Mouse (Mus musculus) ES-E14 (cell line): ENCODE results near the gene Ankrd11. TPM values are rescaled to one million over a fixed set of nuclear protein-coding genes. Genes with fewer than 3 reads are reported as not detected.

Experiments
- DNase-seq: peaks from one replicate; pipeline ENCODE4 v3.0.0-alpha.2; 2013; ENCODE audit warnings: low read depth, low spot score
- H3K27ac ChIP-seq: 2 replicates; pipeline ENCODE4 v1.5.1; 2012; ENCODE audit warnings: low read depth, mild to moderate bottlenecking, low read length, moderate library complexity, mixed read lengths; ENCODE audit not compliant: poor library complexity, insufficient read depth, severe bottlenecking
- H3K36me3 ChIP-seq: 2 replicates; pipeline ENCODE4 v1.6.1; 2012; ENCODE audit warnings: mild to moderate bottlenecking, low read length, moderate library complexity, mixed read lengths; ENCODE audit not compliant: control insufficient read depth, poor library complexity, insufficient read depth, severe bottlenecking
- H3K4me1 ChIP-seq, 2 experiments: fragments of 150-350 bp in 1 of 2; sonication (generic) in 1 of 2; 2 replicates each; pipeline ENCODE4 v1.6.1; 2012; ENCODE audit warnings: low read length in 2 of 2, mild to moderate bottlenecking in 1 of 2, mixed read lengths in 1 of 2; ENCODE audit not compliant: control insufficient read depth in 2 of 2, insufficient read depth in 2 of 2, poor library complexity in 1 of 2
- H3K4me3 ChIP-seq, 2 experiments: fragments of 150-350 bp in 1 of 2; sonication (generic) in 1 of 2; 2 replicates each; pipeline ENCODE4 v1.5.1; 2012; ENCODE audit warnings: low read length in 2 of 2, low read depth in 1 of 2, mild to moderate bottlenecking in 1 of 2, mixed read lengths in 1 of 2; ENCODE audit not compliant: insufficient read depth in 1 of 2, poor library complexity in 1 of 2, severe bottlenecking in 1 of 2
- H3K9ac ChIP-seq: 2 replicates; pipeline ENCODE4 v1.6.1; 2012; ENCODE audit warnings: low read depth, mild to moderate bottlenecking, low read length, mixed read lengths; ENCODE audit not compliant: poor library complexity, insufficient read depth, severe bottlenecking
- H3K9me3 ChIP-seq: fragments of 150-350 bp; sonication (generic); 2 replicates; pipeline ENCODE4 v1.6.1; 2012; ENCODE audit warnings: low read depth, mild to moderate bottlenecking, low read length; ENCODE audit not compliant: control insufficient read depth, insufficient read depth
- CHD2 ChIP-seq: IDR thresholded peaks from 2 replicates; pipeline ENCODE4 v1.6.1; 2014; ENCODE audit warnings: mild to moderate bottlenecking, low read depth, low read length, inconsistent platforms
- HCFC1 ChIP-seq: IDR thresholded peaks from 2 replicates; pipeline ENCODE4 v1.6.1; 2012; ENCODE audit warnings: low read length, inconsistent platforms, borderline replicate concordance; ENCODE audit not compliant: insufficient read depth
- MAFK ChIP-seq: IDR thresholded peaks from 2 replicates; pipeline ENCODE4 v1.6.1; 2014; ENCODE audit warnings: mild to moderate bottlenecking, low read depth, low read length, inconsistent platforms; ENCODE audit not compliant: insufficient read depth
- ZC3H11A ChIP-seq: IDR thresholded peaks from 2 replicates; pipeline ENCODE4 v1.6.1; 2012; ENCODE audit warnings: low read depth, mild to moderate bottlenecking, inconsistent platforms, low read length, borderline replicate concordance
- ZNF384 ChIP-seq: IDR thresholded peaks from 2 replicates; pipeline ENCODE4 v1.6.1; 2012; ENCODE audit warnings: low read depth, low read length, inconsistent platforms
- in situ Hi-C, 2 experiments: fragments of 600-800 bp; cut with MboI; formaldehyde crosslinking; loops; one replicate each; pipeline ENCODE4 v1.15.1; 2025; ENCODE audit warnings: low sequenced_read_pairs in 2 of 2, inconsistent platforms in 1 of 2; ENCODE audit not compliant: unreplicated experiment in 2 of 2
- total RNA-seq: library from RNA; depleted of rRNA; stranded (reverse); fragments of 300-350 nt; gene quantifications from 2 replicates; pipeline ENCODE4 v1.2.3, GENCODE M21; 2012

Gene Ankrd11
- total RNA-seq, 1 experiment, result 155 TPM

GRCm38 (mm10) chr8:122979865-122980509 is 62.1 kb downstream of the Ankrd11 start:
- TF ChIP-seq CHD2 (no peak), MAFK (no peak), HCFC1 (no peak), ZC3H11A (no peak), ZNF384 (no peak)
- H3K4me3 ChIP-seq, result no peak overlapping the region
- no peak overlapping the region for H3K9ac ChIP-seq
- DNase-seq, result no peak
- in situ Hi-C loops, result no loop called here
- no peaks in the 10 kb centered on the region for H3K9me3 ChIP-seq
- H3K4me1 ChIP-seq, result peaks cover 9 to 12% of the 10 kb centered on the region in 2 experiments; a peak in 3 of 4 replicates
- H3K36me3 ChIP-seq, result no peaks in the 10 kb centered on the region
- H3K27ac ChIP-seq, result no peak overlapping the region

GRCm38 (mm10) chr8:122979424-122979823 is 62.7 kb downstream of the Ankrd11 start:
- H3K4me3 ChIP-seq, result no peak overlapping the region
- in situ Hi-C loops, result no loop called here
- H3K4me1 ChIP-seq, result peaks cover 9 to 11% of the 10 kb centered on the region in 2 experiments; a peak in 3 of 4 replicates
- no peaks in the 10 kb centered on the region for H3K9me3 ChIP-seq
- DNase-seq, result no peak
- no peaks in the 10 kb centered on the region for H3K36me3 ChIP-seq
- no peak overlapping the region for H3K9ac ChIP-seq
- no peak overlapping the region for H3K27ac ChIP-seq
- TF ChIP-seq HCFC1 (no peak), ZNF384 (no peak), ZC3H11A (no peak), MAFK (no peak)

GRCm38 (mm10) chr8:122976046-122976445 is 66.0 kb downstream of the Ankrd11 start:
- Histone ChIP-seq H3K36me3 (no peaks in the 10 kb centered on the region), H3K9me3 (no peaks in the 10 kb centered on the region), H3K9ac (no peak overlapping the region), H3K4me1 (peaks cover 7 to 11% of the 10 kb centered on the region in 2 experiments; a peak in 3 of 4 replicates), H3K4me3 (no peak overlapping the region), H3K27ac (no peak overlapping the region)
- TF ChIP-seq ZNF384 (no peak), HCFC1 (no peak), ZC3H11A (no peak), CHD2 (no peak), MAFK (no peak)
- DNase-seq, result no peak
- in situ Hi-C loops, result no loop called here

- peaks cover 3 to 4% of the 10 kb centered on the region in 2 experiments; a peak in 2 of 4 replicates for H3K4me1 ChIP-seq
- no peak overlapping the region for H3K27ac ChIP-seq
- no peak for DNase-seq
- H3K36me3 ChIP-seq, result peaks cover 5% of the 10 kb centered on the region
- no peak overlapping the region for H3K9ac ChIP-seq
- no peaks in the 10 kb centered on the region for H3K9me3 ChIP-seq
- in situ Hi-C loops, result no loop called here
- no peak overlapping the region for H3K4me3 ChIP-seq
- no peak for TF ChIP-seq ZNF384
- no peak for TF ChIP-seq HCFC1
- TF ChIP-seq CHD2, result no peak
- no peak for TF ChIP-seq ZC3H11A
- TF ChIP-seq MAFK, result no peak
These were observed 72.0 kb downstream of the Ankrd11 start for GRCm38 (mm10) chr8:122969964-122970620.
